ENCODE assay signal across 8 mouse cellular contexts in the genomic region with DNA sequence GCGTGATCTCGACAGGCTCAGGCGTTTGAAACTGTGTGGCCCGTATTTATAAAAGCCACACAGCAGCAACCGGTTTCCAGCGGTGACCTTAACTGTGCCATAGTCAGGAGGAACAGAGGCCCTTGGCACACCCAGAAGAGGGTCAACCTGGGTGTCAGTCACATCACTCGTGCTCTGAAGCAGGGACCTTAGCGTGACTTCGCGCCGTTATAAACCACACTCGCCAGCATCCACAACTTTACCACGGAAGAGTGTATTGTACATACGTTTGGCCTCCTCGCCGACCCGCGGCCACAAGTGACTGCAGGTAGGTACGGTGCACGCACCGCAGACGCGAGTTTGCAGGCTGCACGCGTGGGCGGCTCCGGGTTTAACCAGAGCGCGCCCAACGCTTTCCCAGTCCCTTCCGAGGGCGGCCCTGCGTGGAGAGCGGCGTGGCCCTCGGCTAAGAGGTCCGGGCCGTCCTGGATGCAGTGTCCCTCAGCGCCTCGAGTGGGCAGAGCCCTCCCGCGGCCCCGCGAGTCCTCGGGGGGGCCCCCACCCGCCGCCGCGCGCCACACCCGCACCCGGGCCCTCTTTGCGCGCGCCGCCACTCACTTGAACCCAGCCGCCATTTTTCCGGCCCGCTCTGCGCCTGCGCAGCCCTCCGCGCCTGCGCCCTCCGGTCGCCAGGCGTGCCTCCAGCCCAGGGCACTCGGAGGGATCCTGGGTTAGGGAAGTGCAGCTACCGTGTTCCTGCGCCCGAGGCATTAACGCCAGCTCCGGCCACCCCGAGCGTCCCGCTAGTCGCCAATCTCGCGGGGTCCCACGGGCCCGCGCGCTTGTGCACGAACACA. TPM values are rescaled to one million over a fixed set of nuclear protein-coding genes. Genes with fewer than 3 reads are reported as not detected.
DNase-seq lines count a peak whose midpoint lies in the region; ATAC-seq lines count a peak whose summit lies in the region.

No protein-coding gene starts in this region.

- ATAC-seq in embryonic facial prominence, embryonic 12.5 days (ENCODE audit: insufficient number of reproducible peaks, insufficient read depth, low FRiP score, low TSS enrichment), result peak; percentile 92
- ATAC-seq in midbrain, embryonic 12.5 days (ENCODE audit: low FRiP score, low read depth), result peak; percentile 96

- DNase-seq in 3134 (ENCODE audit: extremely low read depth, insufficient read length, low spot score), result peak; percentile 93
- peak; percentile 95 for DNase-seq in adrenal gland, postnatal 14 days
- DNase-seq in heart, adult 18-20 months, result peak; percentile 92 to 93
- peak; percentile 90 for DNase-seq in kidney, adult 18-20 months
- peak; percentile 95 for DNase-seq in limb, embryonic 10.5 days (ENCODE audit: low spot score)
- peak; percentile 86 for DNase-seq in skeletal muscle tissue, adult 2 months (ENCODE audit: low read depth, low spot score)

- H3K9me3 ChIP-seq in embryonic facial prominence, embryonic 12.5 days, result no peaks in the 10 kb centered on the region
- H3K9me3 ChIP-seq in limb, embryonic 10.5 days (replicated peaks), result no peaks in the 10 kb centered on the region
- H3K9me3 ChIP-seq in midbrain, embryonic 12.5 days, result no peaks in the 10 kb centered on the region

- H3K27me3 ChIP-seq in embryonic facial prominence, embryonic 12.5 days, result no peaks in the 10 kb centered on the region
- H3K27me3 ChIP-seq in limb, embryonic 10.5 days (ENCODE audit: low read depth, poor library complexity, severe bottlenecking), result no peaks in the 10 kb centered on the region
- no peaks in the 10 kb centered on the region for H3K27me3 ChIP-seq in midbrain, embryonic 12.5 days

- H3K36me3 ChIP-seq in embryonic facial prominence, embryonic 12.5 days, result peaks cover 33% of the 10 kb centered on the region
- peaks cover 59% of the 10 kb centered on the region for H3K36me3 ChIP-seq in limb, embryonic 10.5 days
- peaks cover 45% of the 10 kb centered on the region for H3K36me3 ChIP-seq in midbrain, embryonic 12.5 days

- peak overlapping the region; percentile 81 for H3K4me2 ChIP-seq in embryonic facial prominence, embryonic 12.5 days (replicated peaks)
- H3K4me2 ChIP-seq in midbrain, embryonic 12.5 days (replicated peaks), result peak overlapping the region; percentile 73

- peak overlapping the region; percentile 85 for H3K9ac ChIP-seq in embryonic facial prominence, embryonic 12.5 days
- peak overlapping the region; percentile 93 for H3K9ac ChIP-seq in midbrain, embryonic 12.5 days (replicated peaks)

- H3K4me1 ChIP-seq in embryonic facial prominence, embryonic 12.5 days, result 0 out of 2 replicates have a peak, but pooled peaks cover 3% of the 10 kb centered on the region
- peaks cover 30% of the 10 kb centered on the region for H3K4me1 ChIP-seq in limb, embryonic 10.5 days
- H3K4me1 ChIP-seq in midbrain, embryonic 12.5 days, result peaks cover 11% of the 10 kb centered on the region

- H3K4me3 ChIP-seq in embryonic facial prominence, embryonic 12.5 days, result peak overlapping the region; percentile 69
- H3K4me3 ChIP-seq in limb, embryonic 10.5 days, result peak overlapping the region; percentile 90
- peak overlapping the region; percentile 91 for H3K4me3 ChIP-seq in midbrain, embryonic 12.5 days

- peak overlapping the region; percentile 99 for H3K27ac ChIP-seq in embryonic facial prominence, embryonic 12.5 days
- peak overlapping the region; percentile 98 for H3K27ac ChIP-seq in limb, embryonic 10.5 days
- peak overlapping the region; percentile 99 for H3K27ac ChIP-seq in midbrain, embryonic 12.5 days (replicated peaks)

- WGBS in embryonic facial prominence, embryonic 12.5 days, result 1% methylated on average over 83 of the region's 84 CpGs
- WGBS in limb, embryonic 10.5 days, result under 1% methylated on average over 84 of the region's 84 CpGs
- under 1% methylated on average over 80 of the region's 84 CpGs for WGBS in midbrain, embryonic 12.5 days

RNA-seq across cellular contexts. Expression of gene Exosc8, which starts 0.6 kb away (rescaled TPM):
- total RNA-seq in adrenal gland, postnatal 14 days (2021), result 35.4 and 42.7 TPM in 2 replicates
- 140 and 146 TPM in 2 replicates for polyA plus RNA-seq in embryonic facial prominence, embryonic 12.5 days (2016; fragmentation: Nextera tagmentation; extraction: Ambion mirVana)
- total RNA-seq in heart, adult 18-20 months (2021), result 10 to 100 TPM; 17.8 to 19.3 TPM
- 183 and 200 TPM in 2 replicates for polyA plus RNA-seq in limb, embryonic 10.5 days (2016; fragmentation: Nextera tagmentation; extraction: Ambion mirVana)
- 109 and 123 TPM in 2 replicates for polyA plus RNA-seq in midbrain, embryonic 12.5 days (2016; fragmentation: Nextera tagmentation; extraction: Ambion mirVana)

RNA-seq across cellular contexts. Expression of gene Alg5, which starts 0.7 kb away (rescaled TPM):
- total RNA-seq in adrenal gland, postnatal 14 days (2021), result 34.0 and 34.6 TPM in 2 replicates
- polyA plus RNA-seq in embryonic facial prominence, embryonic 12.5 days (2016; fragmentation: Nextera tagmentation; extraction: Ambion mirVana), result 44.6 and 45.1 TPM in 2 replicates
- 10 to 100 TPM; 10.6 to 11.4 TPM for total RNA-seq in heart, adult 18-20 months (2021)
- polyA plus RNA-seq in limb, embryonic 10.5 days (2016; fragmentation: Nextera tagmentation; extraction: Ambion mirVana), result 39.8 and 42.0 TPM in 2 replicates
- polyA plus RNA-seq in midbrain, embryonic 12.5 days (2016; fragmentation: Nextera tagmentation; extraction: Ambion mirVana), result 44.1 and 46.4 TPM in 2 replicates

RNA-seq across cellular contexts. Expression of gene Gm21958, which starts 20.5 kb away (rescaled TPM):
- total RNA-seq in adrenal gland, postnatal 14 days (2021), result not detected in 2 replicates
- polyA plus RNA-seq in embryonic facial prominence, embryonic 12.5 days (2016; fragmentation: Nextera tagmentation; extraction: Ambion mirVana), result 1.5 and 2.1 TPM in 2 replicates
- not detected for total RNA-seq in heart, adult 18-20 months (2021)
- 1.1 and 1.5 TPM in 2 replicates for polyA plus RNA-seq in limb, embryonic 10.5 days (2016; fragmentation: Nextera tagmentation; extraction: Ambion mirVana)
- 1.3 and 1.5 TPM in 2 replicates for polyA plus RNA-seq in midbrain, embryonic 12.5 days (2016; fragmentation: Nextera tagmentation; extraction: Ambion mirVana)

RNA-seq across cellular contexts. Expression of gene Smad9, which starts 20.8 kb away (rescaled TPM):
- 10.6 and 12.0 TPM in 2 replicates for total RNA-seq in adrenal gland, postnatal 14 days (2021)
- polyA plus RNA-seq in embryonic facial prominence, embryonic 12.5 days (2016; fragmentation: Nextera tagmentation; extraction: Ambion mirVana), result 1.2 and 1.5 TPM in 2 replicates
- 1 to 10 TPM; 1.7 to 1.9 TPM for total RNA-seq in heart, adult 18-20 months (2021)
- polyA plus RNA-seq in limb, embryonic 10.5 days (2016; fragmentation: Nextera tagmentation; extraction: Ambion mirVana), result 0.23 and 0.26 TPM in 2 replicates
- 0.24 and 0.33 TPM in 2 replicates for polyA plus RNA-seq in midbrain, embryonic 12.5 days (2016; fragmentation: Nextera tagmentation; extraction: Ambion mirVana)

RNA-seq across cellular contexts. Expression of gene Supt20, which starts 42.0 kb away (rescaled TPM):
- 45.7 and 47.9 TPM in 2 replicates for total RNA-seq in adrenal gland, postnatal 14 days (2021)
- 139 and 142 TPM in 2 replicates for polyA plus RNA-seq in embryonic facial prominence, embryonic 12.5 days (2016; fragmentation: Nextera tagmentation; extraction: Ambion mirVana)
- total RNA-seq in heart, adult 18-20 months (2021), result 10 to 100 TPM; 16.7 to 19.3 TPM
- 94.4 and 106 TPM in 2 replicates for polyA plus RNA-seq in limb, embryonic 10.5 days (2016; fragmentation: Nextera tagmentation; extraction: Ambion mirVana)
- 115 and 129 TPM in 2 replicates for polyA plus RNA-seq in midbrain, embryonic 12.5 days (2016; fragmentation: Nextera tagmentation; extraction: Ambion mirVana)

Comparison
In these comparisons a context has a peak if more than half of its experiments do, and no peak if none do; other contexts are left out.
1. Peak in every context shown above with its lines: DNase-seq, ATAC-seq, H3K4me3 ChIP-seq and H3K27ac ChIP-seq.